Mouse (Mus musculus): Measurements from ENCODE around the gene Dnajb2.

Dnajb2 gene

DNA sequence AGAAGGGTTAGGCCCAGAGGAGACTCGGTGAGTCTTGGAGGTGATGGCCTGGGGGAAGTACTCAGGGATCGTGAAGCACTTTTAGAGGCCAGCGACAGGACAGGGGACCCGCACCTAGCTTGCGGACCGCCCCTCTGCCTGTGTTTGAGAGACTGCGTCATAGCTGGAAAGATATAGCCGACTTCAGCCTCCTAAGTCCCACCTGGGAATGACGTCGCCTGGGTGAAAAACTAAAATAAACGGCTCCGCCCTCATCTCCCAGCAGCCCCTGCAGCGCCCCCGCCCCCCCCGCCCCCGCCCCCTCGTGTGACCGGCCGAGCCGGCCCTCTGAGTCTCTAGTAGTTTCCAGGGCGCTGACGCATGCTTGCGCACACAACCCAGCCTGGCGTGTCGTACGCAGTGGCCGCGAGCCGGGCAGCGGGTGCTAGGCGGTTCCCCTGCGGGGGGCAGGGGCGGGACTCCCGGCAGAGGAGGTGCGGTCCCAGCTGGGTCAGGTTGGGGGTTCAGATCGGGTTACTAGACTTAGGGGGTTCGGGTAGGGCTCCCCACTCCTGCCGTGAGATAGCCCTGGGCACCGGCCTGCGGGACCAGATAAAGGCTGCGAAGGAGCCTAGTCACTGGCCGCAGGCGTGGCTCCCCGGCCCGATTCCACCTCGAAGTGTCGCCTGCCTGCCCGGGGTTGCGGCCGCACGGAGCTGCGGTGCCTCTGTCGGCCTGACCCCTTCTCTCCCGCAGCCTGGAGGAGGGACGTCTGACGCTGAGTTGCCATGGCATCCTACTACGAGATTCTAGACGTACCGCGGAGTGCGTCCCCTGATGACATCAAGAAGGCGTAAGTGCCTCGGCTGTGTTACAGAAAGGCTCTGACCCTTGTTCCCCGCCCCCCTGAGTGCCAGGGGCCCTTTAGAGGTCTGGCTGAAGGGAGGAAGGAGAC, at the start of gene Dnajb2:
Gene Dnajb2, plus strand, starts transcription at position 290 of the 934 bp plus-strand sequence.
- DNase-seq, result peak; percentile 94

DNA sequence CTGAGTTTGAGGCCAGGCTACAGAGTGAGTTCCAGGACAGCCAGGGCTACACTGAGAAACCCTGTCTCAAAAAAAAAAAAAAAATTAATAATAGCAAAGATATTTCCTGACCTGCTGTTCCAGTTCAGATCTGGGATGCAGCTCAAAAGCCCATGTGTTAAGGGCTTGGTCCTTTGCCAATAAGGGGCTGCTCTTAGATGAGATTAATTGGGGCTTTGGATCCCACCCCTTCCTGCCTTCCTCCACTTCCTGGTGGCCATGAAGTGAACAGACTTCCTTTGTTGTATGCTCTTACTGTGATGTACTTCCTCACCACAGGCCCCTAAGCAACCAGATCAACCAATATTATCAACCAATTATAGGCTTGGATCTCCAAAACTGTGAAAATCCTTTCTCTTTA, 49.1 kb upstream of the Dnajb2 start:
- no peak for DNase-seq

DNA sequence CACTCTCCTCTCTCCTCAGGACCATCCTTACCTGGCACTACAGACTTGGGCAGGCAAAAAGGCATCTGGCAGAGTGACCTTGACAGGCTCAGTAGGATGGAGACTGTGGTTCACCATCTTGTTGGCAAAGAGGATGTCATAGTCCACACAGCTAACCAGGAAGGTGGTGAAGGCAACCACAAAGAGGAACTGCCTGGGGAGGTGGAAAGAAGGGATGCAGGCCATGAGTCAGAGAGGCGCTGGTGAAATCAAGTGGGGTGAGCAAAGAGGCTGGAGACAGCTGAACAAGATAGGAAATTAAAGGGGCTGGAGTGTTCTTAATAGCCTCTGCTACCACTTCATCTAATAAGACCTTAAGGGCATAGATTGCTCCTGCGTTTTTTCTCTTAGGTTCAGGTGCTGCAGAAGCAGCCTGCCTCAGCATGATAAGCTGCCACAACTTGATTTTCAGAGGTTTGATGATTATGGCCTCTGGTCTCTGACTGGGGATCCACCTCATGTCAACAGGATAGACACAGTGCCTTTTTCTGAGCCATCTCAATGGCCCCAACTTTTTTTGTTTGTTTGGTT, 48.2 kb upstream of the Dnajb2 start:
- DNase-seq, result no peak

- no peak for DNase-seq
Observed at GRCm38 (mm10) chr1:75190577-75190976, 45.6 kb upstream of the Dnajb2 start.

DNA sequence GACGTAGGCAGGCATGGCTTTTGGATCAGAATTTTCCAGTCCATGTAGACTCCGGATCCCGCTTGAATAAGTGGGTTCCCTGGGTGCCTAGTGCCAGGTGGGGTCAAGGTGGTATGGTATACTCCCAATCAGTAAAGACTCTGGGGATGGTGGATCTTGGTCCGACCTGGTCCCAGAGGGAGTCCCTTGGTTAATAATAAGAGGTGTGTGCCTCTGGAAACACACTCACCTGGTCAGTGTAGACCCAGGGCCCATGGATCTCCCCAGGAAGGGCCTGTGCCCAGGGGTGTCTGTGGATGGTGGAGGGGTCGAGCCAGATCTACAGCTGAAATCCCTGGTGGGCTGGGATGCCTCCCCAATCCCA, 45.0 kb upstream of the Dnajb2 start:
- DNase-seq, result peak; percentile 30

- peak; percentile 99 for DNase-seq
Observed at GRCm38 (mm10) chr1:75191622-75192402, 44.4 kb upstream of the Dnajb2 start, which contains the start of the genes Ankzf1 and Atg9a. Gene Ankzf1, plus strand, starts transcription at chr1:75192151. Gene Atg9a, minus strand, starts transcription at chr1:75192196.

DNA sequence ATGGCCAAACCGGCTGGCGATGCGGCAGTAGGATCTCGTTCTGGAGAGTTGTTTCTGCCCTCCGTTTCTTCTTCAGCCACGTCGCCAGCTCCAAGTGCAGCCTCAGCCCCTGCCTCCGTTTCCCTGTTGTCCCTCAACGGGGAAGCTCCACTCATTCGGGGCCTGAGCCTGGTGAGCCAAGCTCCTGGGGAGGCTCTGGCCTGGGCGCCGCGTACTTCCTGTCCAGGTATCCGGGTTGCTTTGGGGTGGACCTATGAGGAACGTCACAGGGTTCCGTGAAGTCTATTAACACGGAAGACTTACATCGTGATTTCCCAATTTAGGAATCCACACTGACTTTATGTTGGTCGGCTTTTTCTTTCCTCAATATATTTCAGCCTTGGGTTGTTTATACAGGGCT, 43.8 kb upstream of the Dnajb2 start:
- DNase-seq, result peak; percentile 70

GRCm38 (mm10) chr1:75201236-75201635, 35.0 kb upstream of the Dnajb2 start:
- DNase-seq, result peak; percentile 86

DNA sequence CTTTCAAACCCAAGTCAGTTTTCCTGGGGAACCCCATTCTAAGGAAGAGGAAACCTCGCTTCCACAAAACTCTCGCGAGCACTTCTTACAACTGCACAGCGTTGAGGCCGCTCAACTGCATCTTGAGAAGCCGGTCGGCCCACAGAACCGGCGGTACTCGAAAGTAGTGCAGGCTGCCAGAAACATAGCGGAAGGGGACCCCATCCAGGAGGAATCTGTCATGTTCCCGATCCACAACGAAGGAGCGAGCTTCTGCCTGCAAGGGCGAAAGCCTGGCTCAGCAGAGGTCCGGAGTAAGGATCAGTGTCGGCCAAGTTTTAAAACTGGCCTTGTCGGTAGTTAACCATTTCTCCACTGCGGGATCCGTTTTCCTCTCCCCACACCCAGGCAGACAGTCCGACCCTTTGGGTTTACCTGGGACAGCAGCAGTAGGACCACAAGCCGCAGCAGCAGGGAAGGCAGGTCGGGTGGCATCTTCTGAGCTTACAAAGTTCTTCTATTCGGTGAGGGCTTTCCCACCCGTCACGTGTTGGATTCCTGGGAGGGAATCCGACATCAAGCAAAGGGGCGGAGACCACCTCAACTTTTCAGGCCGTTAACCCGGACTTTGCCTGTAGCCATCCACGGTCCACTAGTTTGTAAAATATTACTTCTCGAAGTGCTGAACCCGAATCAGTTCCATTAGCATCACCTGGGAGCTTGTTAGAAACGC, 27.1 kb upstream of the Dnajb2 start:
- DNase-seq, result peak; percentile 95

DNA sequence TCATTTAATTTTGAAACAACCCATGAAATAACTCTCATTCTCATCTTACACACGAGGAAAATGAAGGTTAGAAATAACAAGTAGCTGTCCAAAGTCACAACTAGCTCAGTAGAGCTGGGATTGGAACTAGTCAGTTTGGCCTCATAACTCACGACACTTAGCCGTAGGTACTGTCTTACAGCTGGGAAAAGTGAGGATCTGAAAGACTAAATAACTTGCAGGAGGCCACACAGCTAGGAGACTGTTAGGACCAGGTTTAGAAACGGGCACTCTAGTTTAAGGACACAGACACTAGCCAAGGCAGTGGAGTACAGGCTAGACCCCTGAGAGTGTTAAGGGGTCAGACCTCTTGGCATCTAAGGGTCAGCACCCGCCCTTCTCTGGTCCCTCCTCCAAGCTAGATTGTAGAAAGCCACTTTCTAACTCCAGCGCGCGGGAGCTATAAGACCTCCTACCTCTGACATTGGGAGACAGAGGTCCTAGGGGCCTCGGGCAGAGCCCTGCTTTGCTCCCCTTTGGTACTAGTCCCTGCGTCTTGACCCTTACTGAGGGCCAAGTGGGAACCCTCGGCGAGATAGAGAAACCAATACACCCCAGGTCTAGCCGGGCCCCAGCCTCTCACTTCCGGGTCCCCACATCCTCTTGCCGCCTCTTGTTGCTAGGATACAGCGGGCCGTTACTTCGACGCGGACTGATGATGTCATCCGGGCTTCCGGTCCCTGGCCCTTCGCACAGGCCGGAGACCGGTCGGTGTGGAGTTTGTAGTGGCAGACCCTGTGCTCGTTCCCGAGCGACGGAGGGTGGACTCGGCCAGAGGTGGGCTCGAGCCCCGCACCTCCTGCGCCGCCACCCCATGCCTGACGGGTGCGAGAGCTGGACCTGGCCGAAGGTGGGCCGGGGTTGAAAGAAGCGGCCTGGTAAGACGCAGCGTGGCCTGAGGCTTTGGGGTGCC, 25.8 kb upstream of the Dnajb2 start, which contains the start of the genes Glb1l and Stk16:
Gene Glb1l, minus strand, starts transcription at position 678 of the 952 bp plus-strand sequence.
Gene Stk16, plus strand, starts transcription at position 703 of the 952 bp plus-strand sequence.
- peak; percentile 97 for DNase-seq

DNA sequence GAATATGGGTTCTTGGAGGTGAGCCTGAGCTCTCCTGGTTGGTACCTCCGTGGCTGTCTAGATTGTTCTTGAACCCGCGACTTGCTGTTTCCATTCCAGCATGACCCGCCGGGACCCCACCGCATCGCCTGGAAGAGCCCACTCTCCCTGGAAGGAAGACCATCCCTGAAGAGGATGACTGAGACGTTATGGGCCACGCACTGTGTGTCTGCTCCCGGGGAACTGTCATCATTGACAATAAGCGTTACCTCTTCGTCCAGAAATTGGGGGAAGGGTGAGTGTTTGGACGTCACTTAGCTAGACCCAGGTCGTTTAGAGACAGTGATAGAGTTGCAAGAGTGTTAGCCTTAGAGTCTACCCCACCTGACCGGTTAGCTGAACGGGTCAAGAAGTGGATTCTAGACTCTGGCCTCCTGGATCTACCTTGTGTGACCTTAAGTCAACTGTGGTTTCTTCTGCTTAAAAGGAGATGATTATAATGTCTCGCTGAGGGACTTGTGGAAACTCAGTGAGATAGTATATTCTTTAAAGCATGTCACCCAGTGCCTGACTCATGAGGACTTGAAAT, 25.0 kb upstream of the Dnajb2 start:
- peak; percentile 61 for DNase-seq

GRCm38 (mm10) chr1:75212542-75212941, 23.7 kb upstream of the Dnajb2 start:
- peak; percentile 38 for DNase-seq

- DNase-seq, result no peak
Observed at GRCm38 (mm10) chr1:75213096-75213495, 23.1 kb upstream of the Dnajb2 start.

DNA sequence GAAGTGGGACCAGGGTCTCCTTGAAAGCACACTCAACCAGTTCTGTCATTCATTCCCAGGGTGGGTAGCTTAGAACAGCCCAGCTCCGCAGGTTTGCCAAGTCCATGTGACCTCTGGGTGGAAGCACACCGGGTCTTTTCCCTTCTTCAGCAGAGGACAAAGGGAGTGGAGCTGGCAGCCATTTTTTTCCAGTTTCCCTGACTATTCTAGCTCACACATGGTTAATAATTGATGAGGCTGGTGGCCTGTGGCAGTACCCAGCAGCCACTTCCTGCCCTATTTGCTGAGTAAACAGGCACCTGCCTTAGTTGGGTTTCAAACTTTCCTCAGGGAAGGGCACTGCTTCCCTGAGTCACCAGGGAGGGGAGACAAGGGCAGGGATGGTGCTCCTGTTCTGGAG, 21.8 kb upstream of the Dnajb2 start:
- peak; percentile 98 for DNase-seq

GRCm38 (mm10) chr1:75214886-75215285, 21.3 kb upstream of the Dnajb2 start:
- DNase-seq, result peak; percentile 91

DNA sequence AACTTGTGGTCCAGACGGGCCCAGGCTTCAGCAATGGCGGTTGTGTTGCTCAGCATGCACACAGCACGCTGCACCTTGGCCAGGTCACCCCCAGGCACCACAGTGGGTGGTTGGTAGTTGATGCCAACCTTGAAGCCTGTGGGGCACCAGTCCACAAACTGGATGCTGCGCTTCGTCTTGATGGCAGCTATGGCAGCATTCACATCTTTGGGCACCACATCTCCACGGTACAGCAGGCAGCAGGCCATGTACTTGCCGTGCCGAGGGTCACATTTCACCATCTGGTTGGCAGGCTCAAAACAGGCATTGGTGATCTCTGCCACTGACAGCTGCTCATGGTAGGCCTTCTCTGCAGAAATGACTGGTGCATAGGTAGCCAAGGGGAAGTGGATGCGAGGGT, 20.4 kb upstream of the Dnajb2 start:
- DNase-seq, result peak; percentile 37

DNA sequence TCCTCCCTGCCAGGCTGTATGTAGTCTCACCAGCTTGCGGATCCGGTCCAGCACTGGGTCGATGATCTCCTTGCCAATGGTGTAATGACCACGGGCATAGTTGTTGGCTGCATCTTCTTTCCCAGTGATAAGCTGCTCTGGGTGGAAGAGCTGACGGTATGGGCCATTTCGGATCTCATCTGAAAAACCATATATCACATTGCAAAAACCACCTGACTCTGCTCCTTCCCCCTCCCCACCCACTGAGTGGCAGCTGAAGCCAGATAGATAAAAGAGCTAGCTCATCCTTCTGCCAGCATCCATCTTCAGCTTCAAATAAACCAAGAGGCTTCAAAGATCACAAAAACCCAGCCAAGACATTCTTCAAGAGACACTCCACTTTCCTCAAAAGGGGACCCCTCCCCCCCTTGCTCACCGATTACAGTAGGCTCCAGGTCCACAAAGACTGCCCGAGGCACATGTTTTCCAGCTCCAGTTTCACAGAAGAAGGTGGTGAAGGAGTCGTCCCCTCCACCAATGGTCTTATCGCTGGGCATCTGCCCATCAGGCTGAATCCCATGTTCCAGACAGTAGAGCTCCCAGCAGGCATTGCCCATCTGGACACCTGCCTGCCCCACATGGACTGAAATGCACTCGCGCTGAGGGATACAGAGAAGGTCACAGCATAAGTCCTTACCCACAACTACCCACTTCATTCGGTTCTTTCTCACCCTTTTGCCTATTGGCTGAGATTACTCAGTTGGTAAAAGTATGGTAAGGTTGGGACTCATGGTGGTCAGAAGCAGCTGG, 19.2 kb upstream of the Dnajb2 start:
- peak; percentile 60 for DNase-seq

DNA sequence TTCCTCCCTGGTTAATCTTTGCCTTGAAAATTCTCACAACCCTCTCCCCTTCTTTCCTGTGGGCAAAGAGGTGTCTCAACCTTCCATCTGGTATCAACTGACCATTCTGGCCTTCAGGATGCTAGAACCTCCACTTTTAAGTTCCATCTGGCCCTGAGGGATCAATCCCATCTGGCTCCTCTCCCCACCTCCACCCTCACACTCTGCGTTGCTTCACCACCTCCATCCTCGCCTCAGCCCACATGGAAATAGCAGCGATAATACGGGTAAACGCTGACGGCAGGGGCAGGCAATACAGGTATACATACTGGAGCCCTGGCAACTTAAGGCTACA, 18.3 kb upstream of the Dnajb2 start:
- no peak for DNase-seq

DNA sequence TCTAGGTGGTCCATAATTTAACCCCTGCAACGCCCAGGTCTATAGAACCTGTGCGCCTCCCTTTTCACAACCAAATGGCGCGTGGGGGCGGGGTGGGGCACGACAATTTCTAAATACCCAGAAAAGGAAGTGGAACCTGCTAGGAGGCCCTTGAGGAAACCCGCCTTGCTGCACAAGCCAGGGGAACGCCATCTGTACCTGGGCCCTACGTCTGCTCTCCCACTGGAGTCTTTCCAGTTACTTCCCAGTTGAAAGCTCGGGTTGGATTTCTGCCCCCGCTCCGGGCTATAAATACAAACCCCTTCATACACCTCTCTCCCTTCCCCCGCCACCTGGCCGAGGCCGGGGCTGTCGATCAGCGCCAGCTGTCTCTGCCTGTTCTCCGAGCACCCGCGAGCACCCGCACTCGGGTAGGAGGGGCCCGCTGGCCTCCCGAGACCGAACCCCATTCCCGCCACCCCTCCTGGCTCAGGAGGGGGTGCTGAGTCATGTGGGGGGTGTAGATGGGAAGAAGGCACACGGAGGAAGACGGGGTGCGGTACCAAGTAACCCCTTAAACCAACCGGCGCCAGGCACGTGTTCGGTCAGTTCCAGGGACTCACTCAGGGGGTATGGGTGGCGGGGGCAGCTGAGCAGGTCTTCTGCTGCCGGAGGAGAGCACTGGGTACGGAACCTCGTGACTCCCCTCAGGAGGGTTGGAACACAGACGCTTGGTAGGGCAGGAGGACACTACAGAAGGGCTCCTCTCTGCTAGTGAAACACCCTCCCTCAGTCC, 17.8 kb upstream of the Dnajb2 start:
- DNase-seq, result peak; percentile 48

Measured in kidney, adult 9 months (tissue).